Mouse (Mus musculus) liver, postnatal 0 days (tissue): ENCODE data around the gene Zfp316. TPM values are rescaled to one million over a fixed set of nuclear protein-coding genes. Genes with fewer than 3 reads are reported as not detected.
A peak's percentile ranks its signal among the peaks of the same experiment; 100 is the strongest.

Source experiments
- ATAC-seq: fragments of 200-750 bp; cut with Nextera tagmentation; 2 replicates; pipeline ENCODE4 v1.8.0; 2017; ENCODE audit warnings: mild to moderate bottlenecking, moderate library complexity
- DNase-seq: peaks from one replicate; pipeline ENCODE4 v3.0.0-alpha.2; 2016
- H3K27ac ChIP-seq: fragments of 300-500 bp; sonication (generic); 2 replicates; pipeline ENCODE4 v1.5.1; 2014; ENCODE audit warnings: antibody characterized with exemption, moderate library complexity, mild to moderate bottlenecking, low read depth
- H3K27me3 ChIP-seq: fragments of 300-500 bp; sonication (generic); 2 replicates; pipeline ENCODE4 v1.6.1; 2014; ENCODE audit warnings: low read length, control low read depth, mixed read lengths; ENCODE audit not compliant: insufficient read depth
- H3K36me3 ChIP-seq: fragments of 300-500 bp; sonication (generic); replicated peaks from 2 replicates; pipeline ENCODE4 v1.6.1; 2014; ENCODE audit warnings: mild to moderate bottlenecking, control low read depth, low read length, moderate library complexity, mixed read lengths; ENCODE audit not compliant: insufficient read depth
- H3K4me1 ChIP-seq: fragments of 300-500 bp; sonication (generic); 2 replicates; pipeline ENCODE4 v1.6.1; 2014; ENCODE audit warnings: antibody characterized with exemption, mild to moderate bottlenecking, control low read depth; ENCODE audit not compliant: insufficient read depth
- H3K4me2 ChIP-seq: fragments of 300-500 bp; sonication (generic); 2 replicates; pipeline ENCODE4 v1.6.1; 2014; ENCODE audit warnings: low read depth, mild to moderate bottlenecking, low read length, moderate library complexity, mixed read lengths
- H3K4me3 ChIP-seq: fragments of 300-500 bp; sonication (generic); 2 replicates; pipeline ENCODE4 v1.5.1; 2014; ENCODE audit warnings: low read depth, low read length
- H3K9ac ChIP-seq: fragments of 300-500 bp; sonication (generic); replicated peaks from 2 replicates; pipeline ENCODE4 v1.6.1; 2014; ENCODE audit warnings: mild to moderate bottlenecking, moderate library complexity
- H3K9me3 ChIP-seq: fragments of 300-500 bp; sonication (generic); 2 replicates; pipeline ENCODE4 v1.6.1; 2016; ENCODE audit warnings: mild to moderate bottlenecking, control low read depth, low read length, mixed read lengths
- CTCF ChIP-seq: sonication (generic); IDR thresholded peaks from 2 replicates; pipeline ENCODE4 v1.5.1; 2016; ENCODE audit warnings: antibody characterized with exemption, low read depth
- EP300 ChIP-seq: IDR thresholded peaks from 2 replicates; pipeline ENCODE4 v1.6.1; 2016; ENCODE audit warnings: antibody characterized with exemption, low read depth, mild to moderate bottlenecking
- WGBS: fragments of 180-500 bp; shearing (Covaris S2); extraction: QIAGEN DNeasy Blood & Tissue Kit; methylation state at CpG from one replicate; pipeline ENCODE4 v1.1.7; 2014; ENCODE audit not compliant: insufficient replicate concordance; 5-methylcytosine and 5-hydroxymethylcytosine counted together
- polyA plus RNA-seq: library from polyadenylated mRNA; unstranded; fragments of >200 nt; fragmentation: Nextera tagmentation; extraction: Ambion mirVana; gene quantifications from 2 replicates; pipeline ENCODE4 v1.2.1, GENCODE M21; 2015

Gene Zfp316
- polyA plus RNA-seq, 1 experiment from 2014 or later, result 0.39 TPM

DNA sequence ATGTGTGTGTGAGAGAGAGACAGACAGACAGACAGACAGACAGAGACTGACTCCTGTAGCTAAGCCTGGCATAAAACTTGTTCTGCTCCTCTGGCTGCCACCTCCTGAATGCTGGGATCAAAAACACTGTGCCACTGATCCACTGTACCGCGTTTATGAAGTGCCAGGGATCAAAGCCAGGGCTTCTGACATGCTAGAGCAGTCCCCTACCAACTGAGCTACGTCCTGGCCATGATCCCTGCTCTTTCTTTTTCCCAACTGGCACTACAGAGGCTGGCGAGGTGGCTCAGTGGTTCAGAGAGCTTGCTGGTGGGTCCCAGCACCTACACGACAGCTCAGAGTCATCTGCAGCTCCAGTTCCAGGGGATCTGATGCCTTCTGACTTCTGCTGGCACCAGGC, 5.9 kb upstream of the Zfp316 start:
- H3K9me3 ChIP-seq, result no peaks in the 10 kb centered on the region
- TF ChIP-seq EP300 (no peak), CTCF (no peak)
- no peak overlapping the region for H3K4me3 ChIP-seq
- H3K36me3 ChIP-seq, result no peaks in the 10 kb centered on the region
- H3K9ac ChIP-seq, result no peak overlapping the region
- no peak overlapping the region for H3K27ac ChIP-seq
- H3K4me2 ChIP-seq, result no peak overlapping the region
- DNase-seq, result no peak
- 43% methylated on average over 5 of the region's 5 CpGs for WGBS
- H3K27me3 ChIP-seq, result peaks cover 4% of the 10 kb centered on the region
- ATAC-seq, result no peak
- peaks cover under 1% of the 10 kb centered on the region for H3K4me1 ChIP-seq

DNA sequence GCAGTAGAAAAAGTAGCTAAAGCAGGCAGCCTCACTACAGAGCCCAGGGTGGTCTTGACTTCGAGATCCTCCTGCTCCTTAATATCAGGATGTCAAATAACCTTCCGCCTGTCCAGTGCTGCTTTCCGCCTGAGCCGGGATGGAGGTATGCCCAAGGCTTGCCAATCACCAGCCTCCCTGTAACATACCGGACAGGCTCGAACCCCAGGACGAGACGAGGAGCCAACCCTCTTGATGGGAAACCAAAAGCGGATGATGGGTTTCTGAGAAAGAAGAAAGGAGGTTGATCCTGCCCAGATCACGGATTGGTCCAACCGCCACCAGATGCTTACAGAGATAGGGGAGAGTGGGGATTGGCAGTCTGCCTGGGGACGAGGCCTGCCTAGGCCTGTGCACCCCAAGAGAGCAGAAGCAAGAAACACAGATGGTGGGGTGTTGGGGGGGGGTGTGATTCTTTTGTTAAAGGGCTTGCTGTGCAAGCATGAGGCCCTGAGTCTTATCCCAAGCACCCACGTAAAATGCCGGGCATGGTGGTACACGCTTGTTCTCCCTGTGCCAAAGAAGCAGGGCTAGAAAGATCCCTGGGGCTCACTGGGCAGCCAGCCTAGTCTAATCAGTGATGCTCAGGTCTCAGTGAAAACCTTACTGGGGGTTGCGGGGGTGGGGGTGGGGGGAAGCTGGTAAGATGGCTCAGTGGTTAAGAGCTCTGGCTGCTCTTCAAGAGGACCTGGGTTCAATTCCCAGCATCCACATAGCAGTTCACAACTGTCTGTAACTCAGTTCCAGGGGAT, 2.9 kb upstream of the Zfp316 start:
- no peaks in the 10 kb centered on the region for H3K27me3 ChIP-seq
- H3K4me1 ChIP-seq, result peaks cover 14% of the 10 kb centered on the region
- H3K4me3 ChIP-seq, result no peak overlapping the region
- no peak overlapping the region for H3K9ac ChIP-seq
- TF ChIP-seq CTCF (no peak), EP300 (peak; percentile 71)
- peak; percentile 41 for DNase-seq
- H3K4me2 ChIP-seq, result no peak overlapping the region
- 62% methylated on average over 16 of the region's 16 CpGs for WGBS
- H3K27ac ChIP-seq, result no peak overlapping the region
- no peaks in the 10 kb centered on the region for H3K9me3 ChIP-seq
- peak; percentile 80 for ATAC-seq
- no peaks in the 10 kb centered on the region for H3K36me3 ChIP-seq

DNA sequence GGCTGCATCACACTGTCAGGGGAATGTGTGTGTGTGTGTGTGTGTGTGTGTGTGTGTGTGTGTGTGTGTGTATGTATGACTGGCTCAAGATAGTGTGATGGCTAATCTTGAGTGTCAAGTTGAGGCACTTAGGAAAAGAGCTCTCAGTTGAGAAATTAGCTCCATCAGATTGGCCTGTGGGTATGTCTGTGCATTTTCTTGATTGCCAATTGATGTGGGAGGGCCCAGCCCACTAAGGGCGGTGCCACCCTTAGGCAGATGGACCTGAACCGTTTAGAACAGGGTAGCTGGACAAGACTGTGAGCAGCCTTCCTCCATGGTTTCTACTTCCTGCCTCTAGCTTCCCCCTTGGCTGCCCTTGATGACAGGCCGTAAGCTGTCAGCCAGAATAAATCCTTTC, 2.3 kb upstream of the Zfp316 start:
- H3K27me3 ChIP-seq, result no peaks in the 10 kb centered on the region

DNA sequence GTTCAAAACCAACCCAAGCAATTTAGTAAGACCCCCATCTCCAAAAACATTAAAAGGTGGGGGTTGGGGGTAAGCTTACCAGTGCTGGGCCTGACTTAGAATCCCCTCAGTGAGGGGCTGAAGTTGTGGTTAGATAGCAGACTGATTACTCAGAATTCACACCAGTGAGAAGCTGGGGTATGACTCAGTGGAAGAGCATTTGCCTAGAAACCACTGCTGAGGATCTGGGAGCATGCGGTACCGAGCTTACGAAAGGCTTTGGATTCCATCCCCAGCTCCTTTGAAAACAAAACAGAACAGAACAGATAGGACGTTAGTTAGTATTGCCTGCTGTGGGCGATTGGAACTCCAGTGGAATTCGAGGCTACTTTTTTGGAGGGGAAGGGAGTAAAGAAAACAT, 1.8 kb upstream of the Zfp316 start:
- Histone ChIP-seq H3K9ac (no peak overlapping the region), H3K36me3 (no peaks in the 10 kb centered on the region), H3K27ac (no peak overlapping the region), H3K4me3 (no peak overlapping the region), H3K27me3 (no peaks in the 10 kb centered on the region), H3K4me1 (peaks cover 14% of the 10 kb centered on the region), H3K4me2 (no peak overlapping the region), H3K9me3 (no peaks in the 10 kb centered on the region)
- no peak for ATAC-seq
- TF ChIP-seq CTCF, result no peak
- TF ChIP-seq EP300, result no peak
- 78% methylated on average over 6 of the region's 6 CpGs for WGBS
- DNase-seq, result no peak

More for the DNA sequence above, 2.3 kb upstream of the Zfp316 start:
- Histone ChIP-seq H3K9ac (no peak overlapping the region), H3K4me2 (no peak overlapping the region), H3K9me3 (no peaks in the 10 kb centered on the region), H3K4me3 (no peak overlapping the region), H3K27ac (no peak overlapping the region), H3K36me3 (no peaks in the 10 kb centered on the region), H3K4me1 (peaks cover 14% of the 10 kb centered on the region)
- ATAC-seq (0 out of 2 replicates have a peak, but pooled peaks have one; percentile 33), DNase-seq (no peak)
- TF ChIP-seq CTCF (no peak), EP300 (no peak)
- 41% methylated on average over 3 of the region's 3 CpGs for WGBS

DNA sequence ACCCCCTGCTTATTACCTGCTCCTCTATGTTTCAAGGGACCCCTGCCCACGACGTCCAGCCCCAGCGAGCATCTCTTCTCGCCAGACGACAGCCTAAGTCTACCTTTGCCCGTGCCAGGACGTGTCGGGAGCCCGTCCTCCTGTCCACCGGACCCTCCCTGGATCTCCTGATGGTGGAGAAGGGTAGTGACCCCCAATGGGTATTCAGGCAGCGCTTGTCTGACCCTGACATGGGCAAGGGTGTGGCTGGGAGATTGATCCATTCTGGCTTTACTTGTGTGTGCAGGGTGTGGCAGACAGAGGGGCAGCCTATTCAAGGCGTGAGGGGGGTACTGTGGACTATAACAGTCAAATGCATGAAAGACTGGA, 313 bp upstream of the Zfp316 start:
- Histone ChIP-seq H3K36me3 (no peaks in the 10 kb centered on the region), H3K9ac (peak overlapping the region; percentile 79), H3K27me3 (no peaks in the 10 kb centered on the region), H3K27ac (no peak overlapping the region), H3K4me2 (peak overlapping the region; percentile 97), H3K4me1 (peaks cover 14% of the 10 kb centered on the region), H3K4me3 (peak overlapping the region; percentile 77), H3K9me3 (no peaks in the 10 kb centered on the region)
- WGBS, result 8% methylated on average over 12 of the region's 12 CpGs
- DNase-seq (no peak), ATAC-seq (peak; percentile 11; the same call in 1 of the 2 replicates)
- TF ChIP-seq EP300 (no peak), CTCF (no peak)

DNA sequence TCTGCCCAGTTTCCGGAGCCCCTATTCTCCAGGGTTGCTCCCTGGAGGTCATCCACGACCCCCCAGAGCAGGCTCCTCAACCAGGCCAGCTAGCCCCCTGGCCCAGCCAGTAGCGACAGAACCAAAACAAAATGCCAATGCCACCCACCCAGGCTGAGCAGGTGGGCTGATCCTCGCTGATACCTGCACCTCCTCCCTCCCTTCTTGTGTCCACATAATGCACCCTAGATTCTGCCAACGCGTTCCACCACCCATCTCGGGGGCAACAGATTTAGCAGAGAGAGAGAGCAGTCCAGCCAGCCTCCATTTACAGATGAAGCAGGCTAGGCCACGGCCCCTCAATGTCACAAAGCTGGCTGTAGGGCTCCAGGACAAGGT, 848 bp downstream of the Zfp316 start:
- no peaks in the 10 kb centered on the region for H3K27me3 ChIP-seq

More for the DNA sequence above, 848 bp downstream of the Zfp316 start:
- Histone ChIP-seq H3K4me3 (peak overlapping the region; percentile 77), H3K4me1 (peaks cover 14% of the 10 kb centered on the region), H3K9ac (peak overlapping the region; percentile 79), H3K4me2 (peak overlapping the region; percentile 97), H3K36me3 (no peaks in the 10 kb centered on the region), H3K27ac (no peak overlapping the region), H3K9me3 (no peaks in the 10 kb centered on the region)
- 34% methylated on average over 8 of the region's 8 CpGs for WGBS
- ATAC-seq (no peak), DNase-seq (no peak)
- TF ChIP-seq CTCF (no peak), EP300 (no peak)
